Mouse (Mus musculus) heart, postnatal 4 days (tissue): ENCODE measurements around the gene Olfr69. TPM values are rescaled to one million over a fixed set of nuclear protein-coding genes. Genes with fewer than 3 reads are reported as not detected.
"Not testable (repeated sequence)": the region's sequence is repeated elsewhere in the genome, so short reads cannot be mapped to it uniquely, and the experiment has no call there.

Experiments used
- DNase-seq: peaks from one replicate; pipeline ENCODE4 v3.0.0; 2021
- total RNA-seq, 2 experiments: library from RNA; stranded (reverse); gene quantifications; 2 replicates each; pipeline ENCODE4 v1.2.3; 2021

Gene Olfr69
- not detected for total RNA-seq

- DNase-seq, result no peak
Measured at GRCm38 (mm10) chr7:103771494-103771893, at the start of gene Olfr69. TSS of gene Olfr69 (minus strand) at chr7:103771594.

- not testable (repeated sequence) for DNase-seq
Measured at GRCm38 (mm10) chr7:103815085-103815484, 43.7 kb upstream of the Olfr69 start.

- DNase-seq, result no peak
Measured at GRCm38 (mm10) chr7:103813766-103814165, 42.4 kb upstream of the Olfr69 start, which contains the start of gene Hbb-bt. TSS of gene Hbb-bt (minus strand) at chr7:103813996.

GRCm38 (mm10) chr7:103813152-103813551, 41.8 kb upstream of the Olfr69 start:
- not testable (repeated sequence) for DNase-seq

- no peak for DNase-seq
Measured at GRCm38 (mm10) chr7:103812174-103812573, 40.8 kb upstream of the Olfr69 start.

GRCm38 (mm10) chr7:103811223-103811845, 39.9 kb upstream of the Olfr69 start:
- no peak for DNase-seq

- DNase-seq, result no peak
Measured at GRCm38 (mm10) chr7:103810746-103811145, 39.4 kb upstream of the Olfr69 start.

GRCm38 (mm10) chr7:103810296-103810695, 38.9 kb upstream of the Olfr69 start:
- no peak for DNase-seq

- DNase-seq, result no peak
Measured at GRCm38 (mm10) chr7:103809801-103810155, 38.4 kb upstream of the Olfr69 start.

GRCm38 (mm10) chr7:103808971-103809800, 37.8 kb upstream of the Olfr69 start:
- no peak for DNase-seq

GRCm38 (mm10) chr7:103808120-103808519, 36.7 kb upstream of the Olfr69 start:
- DNase-seq, result not testable (repeated sequence)

GRCm38 (mm10) chr7:103806856-103807255, 35.5 kb upstream of the Olfr69 start:
- peak; percentile 15 for DNase-seq

GRCm38 (mm10) chr7:103792669-103793388, 21.4 kb upstream of the Olfr69 start:
- DNase-seq, result no peak

GRCm38 (mm10) chr7:103791721-103792120, 20.3 kb upstream of the Olfr69 start, which contains the start of gene Olfr67:
TSS of gene Olfr67 (minus strand) at chr7:103791821.
- DNase-seq, result no peak

GRCm38 (mm10) chr7:103779598-103779997, 8.2 kb upstream of the Olfr69 start, which contains the start of gene Olfr68:
TSS of gene Olfr68 (minus strand) at chr7:103779698.
- no peak for DNase-seq

- not testable (repeated sequence) for DNase-seq
Measured at GRCm38 (mm10) chr7:103777652-103778051, 6.3 kb upstream of the Olfr69 start.

- DNase-seq, result not testable (repeated sequence)
Measured at GRCm38 (mm10) chr7:103767687-103768086, 3.7 kb downstream of the Olfr69 start.

- not testable (repeated sequence) for DNase-seq
Measured at GRCm38 (mm10) chr7:103762212-103762611, 9.2 kb downstream of the Olfr69 start.

GRCm38 (mm10) chr7:103757233-103757632, 14.2 kb downstream of the Olfr69 start, which contains the start of gene Olfr630:
TSS of gene Olfr630 (minus strand) at chr7:103757333.
- no peak for DNase-seq

- DNase-seq, result no peak
Measured at GRCm38 (mm10) chr7:103744843-103745242, 26.6 kb downstream of the Olfr69 start, which contains the start of gene Olfr629. TSS of gene Olfr629 (minus strand) at chr7:103744943.

GRCm38 (mm10) chr7:103730074-103730473, 41.3 kb downstream of the Olfr69 start, which contains the start of gene Olfr628:
TSS of gene Olfr628 (plus strand) at chr7:103730374.
- no peak for DNase-seq

GRCm38 (mm10) chr7:103716398-103716797, 55.0 kb downstream of the Olfr69 start:
- not testable (repeated sequence) for DNase-seq
